Mouse (Mus musculus) erythroblast, adult 5-6 weeks (primary cell): ENCODE data around the gene Fyco1. TPM values are rescaled to one million over a fixed set of nuclear protein-coding genes. Genes with fewer than 3 reads are reported as not detected.
A peak's percentile ranks its signal among the peaks of the same experiment; 100 is the strongest.

Experiments
- ATAC-seq: replicated peaks from 2 replicates; pipeline ENCODE4 v1.8.0; 2016; ENCODE audit warnings: moderate number of reproducible peaks, mild to moderate bottlenecking, moderate TSS enrichment, inconsistent platforms; ENCODE audit not compliant: poor library complexity, low FRiP score, severe bottlenecking
- total RNA-seq, 2 experiments: library from RNA; stranded (forward) in 1 of 2; stranded (reverse) in 1 of 2; fragments of 150-400 nt in 1 of 2; fragments of 200-764, 138-1000 nt in 1 of 2; gene quantifications; 2 replicates each; pipeline versions ENCODE4 v1.2.3 to v1.2.4; 2015 to 2017; ENCODE audit warnings: low replicate concordance in 2 of 2

Gene Fyco1
- total RNA-seq (2015; ENCODE audit: low replicate concordance) = 10.9 and 12.3 TPM in 2 replicates
- 6.5 and 9.1 TPM in 2 replicates for total RNA-seq (2017; ENCODE audit: low replicate concordance)

GRCm38 (mm10) chr9:123851713-123852448 lies at the start of gene Fyco1:
TSS of gene Fyco1 (minus strand) at chr9:123851899.
- ATAC-seq = peak; percentile 92

DNA sequence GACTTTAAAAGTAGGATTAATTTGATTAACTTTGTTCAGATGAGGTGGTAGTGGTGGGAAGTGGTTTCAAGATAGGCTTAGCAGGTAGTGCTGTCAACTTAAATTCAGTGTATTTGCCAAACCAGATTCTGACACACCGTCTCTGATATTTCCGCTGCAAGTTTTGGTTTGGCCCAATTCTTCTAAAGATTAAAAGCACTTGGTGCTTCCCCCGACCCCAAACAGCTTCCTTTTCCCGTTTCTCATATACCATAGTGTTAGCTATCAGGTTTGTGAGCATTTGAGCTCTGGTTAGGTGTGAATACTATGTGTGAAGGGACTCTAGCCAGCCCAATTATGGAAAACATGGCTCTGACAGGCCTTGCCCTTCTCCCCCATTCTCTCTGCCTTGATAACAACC lies 20.4 kb upstream of the Fyco1 start:
- ATAC-seq = no peak

DNA sequence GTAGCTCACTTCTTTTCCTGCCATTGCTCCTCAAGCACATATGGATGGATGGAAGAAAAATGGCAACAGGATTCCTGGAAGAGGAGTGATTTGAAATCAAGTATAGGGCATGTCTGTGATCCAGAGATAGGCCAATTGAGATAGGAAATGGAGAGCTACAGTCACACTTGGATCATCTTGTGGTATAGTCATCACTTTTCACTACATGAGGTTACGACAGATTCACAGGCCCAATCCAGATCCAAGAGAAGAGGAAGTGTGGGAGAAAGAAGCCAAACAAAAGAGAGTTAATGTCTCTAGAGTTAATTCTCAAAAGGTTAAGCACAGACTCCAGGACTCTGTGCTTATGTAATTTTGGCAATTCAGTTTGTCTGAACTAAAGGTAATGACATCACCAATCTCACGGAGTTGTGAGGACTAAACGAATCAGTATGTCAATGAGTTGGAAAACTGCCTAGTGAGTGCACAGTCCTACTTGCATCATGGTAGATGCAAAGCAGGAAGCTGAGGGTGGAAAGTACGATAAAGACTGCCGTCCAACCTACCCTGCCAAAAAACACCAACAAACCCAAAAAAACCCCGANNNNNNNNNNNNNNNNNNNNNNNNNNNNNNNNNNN lies 17.6 kb upstream of the Fyco1 start:
- no peak for ATAC-seq

GRCm38 (mm10) chr9:123863641-123864040 lies 11.9 kb upstream of the Fyco1 start:
- no peak for ATAC-seq

DNA sequence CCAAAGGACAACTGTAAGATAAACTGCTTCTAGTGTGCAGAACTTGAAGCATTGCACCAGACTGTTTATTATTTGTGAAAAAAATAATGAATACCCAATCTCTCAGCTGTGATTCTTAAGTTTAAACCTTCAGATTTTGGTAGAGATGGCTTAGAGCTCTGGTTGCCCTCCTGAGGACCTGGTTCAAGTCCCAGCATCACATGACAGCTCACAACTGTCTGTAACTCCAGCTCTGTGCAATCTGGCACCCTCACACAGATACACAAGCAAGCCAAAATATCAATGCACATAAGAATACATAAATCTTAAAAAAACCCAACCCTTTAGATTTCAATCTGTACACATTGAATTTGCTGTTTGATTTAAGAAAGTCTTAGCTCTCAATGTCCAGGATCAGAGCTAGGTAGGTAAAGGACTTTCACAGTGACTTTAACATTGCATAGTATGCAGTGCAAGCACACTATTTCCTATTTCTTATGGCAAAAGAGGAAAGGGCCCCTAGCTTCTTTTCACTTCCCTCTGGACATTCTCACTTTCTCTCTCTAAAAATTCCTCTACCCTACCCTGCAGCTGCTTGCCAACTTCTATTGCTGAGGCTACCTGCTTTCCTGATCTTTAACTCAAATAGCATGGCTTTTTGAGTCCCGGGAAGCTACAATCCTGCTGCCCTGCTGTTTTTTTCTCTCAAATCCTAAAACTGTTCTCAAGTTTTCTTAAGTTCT lies 11.4 kb upstream of the Fyco1 start:
- no peak for ATAC-seq

DNA sequence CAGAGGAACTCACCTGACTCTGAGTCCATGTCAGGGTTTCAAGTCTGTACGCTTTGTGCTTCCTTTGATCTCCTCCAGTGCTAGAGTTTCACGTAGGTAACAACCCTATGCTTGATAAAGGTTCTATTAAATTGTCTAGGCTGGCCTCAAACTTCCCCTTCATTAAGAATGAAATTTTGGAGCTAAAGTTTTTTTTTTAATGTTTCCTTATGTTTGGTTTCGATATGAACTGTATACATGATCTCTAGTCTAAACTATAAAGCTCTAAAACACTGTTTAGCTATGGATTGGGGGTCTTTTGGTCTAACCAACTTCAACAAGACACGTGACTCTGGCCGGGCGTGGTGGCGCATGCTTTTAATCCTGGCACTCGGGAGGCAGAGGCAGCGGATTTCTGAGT lies 10.2 kb upstream of the Fyco1 start, which contains the start of gene Xcr1:
Gene Xcr1, minus strand, starts transcription at position 101 of the 400 bp plus-strand sequence.
- ATAC-seq = no peak

DNA sequence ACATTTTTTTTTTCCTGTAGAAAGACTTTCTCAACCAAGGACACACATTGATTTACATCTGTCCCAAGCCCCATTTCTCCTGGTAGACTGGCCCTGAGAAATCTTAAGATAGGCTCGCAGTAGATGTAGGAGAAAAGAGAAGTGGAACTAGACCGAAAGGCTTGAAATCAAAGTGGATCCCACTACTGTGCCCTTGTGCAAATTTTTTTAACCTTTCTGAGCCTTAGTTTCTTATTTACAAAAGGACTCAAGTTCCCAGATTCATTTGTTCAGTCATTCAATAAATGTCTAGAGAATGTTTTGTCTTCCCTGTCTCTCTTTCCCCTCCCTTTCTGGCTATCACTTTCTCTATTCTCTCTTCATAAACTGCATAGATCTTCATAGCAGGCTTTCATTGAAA lies 5.1 kb upstream of the Fyco1 start:
- ATAC-seq = no peak

- ATAC-seq = 0 out of 2 replicates have a peak, but pooled peaks have one; percentile 13
These were observed 1.0 kb upstream of the Fyco1 start for GRCm38 (mm10) chr9:123852449-123853390.

GRCm38 (mm10) chr9:123851062-123851712 lies 512 bp downstream of the Fyco1 start:
- peak; percentile 71 for ATAC-seq

GRCm38 (mm10) chr9:123850705-123851061 lies 1.0 kb downstream of the Fyco1 start:
- peak; percentile 9 for ATAC-seq

GRCm38 (mm10) chr9:123849976-123850695 lies 1.6 kb downstream of the Fyco1 start:
- ATAC-seq = no peak

DNA sequence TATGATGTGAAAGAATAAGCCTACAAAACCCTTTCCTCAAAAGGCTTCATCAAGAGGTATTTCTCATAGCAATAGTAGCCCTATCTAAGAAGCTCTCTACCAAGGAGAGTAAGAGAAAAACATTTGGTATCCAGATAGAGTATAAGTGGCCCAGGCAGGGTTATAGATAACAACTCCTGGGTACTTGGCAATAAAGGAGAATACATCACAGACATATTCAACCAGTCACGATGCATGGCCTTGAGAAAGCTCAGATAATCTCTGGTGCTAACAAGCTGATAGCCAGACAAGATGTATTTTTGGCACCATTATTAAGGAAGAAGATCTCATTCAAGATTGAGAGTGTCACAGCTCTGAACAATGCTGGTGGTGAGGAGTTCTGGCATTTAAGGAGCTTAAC lies 5.2 kb downstream of the Fyco1 start:
- no peak for ATAC-seq

DNA sequence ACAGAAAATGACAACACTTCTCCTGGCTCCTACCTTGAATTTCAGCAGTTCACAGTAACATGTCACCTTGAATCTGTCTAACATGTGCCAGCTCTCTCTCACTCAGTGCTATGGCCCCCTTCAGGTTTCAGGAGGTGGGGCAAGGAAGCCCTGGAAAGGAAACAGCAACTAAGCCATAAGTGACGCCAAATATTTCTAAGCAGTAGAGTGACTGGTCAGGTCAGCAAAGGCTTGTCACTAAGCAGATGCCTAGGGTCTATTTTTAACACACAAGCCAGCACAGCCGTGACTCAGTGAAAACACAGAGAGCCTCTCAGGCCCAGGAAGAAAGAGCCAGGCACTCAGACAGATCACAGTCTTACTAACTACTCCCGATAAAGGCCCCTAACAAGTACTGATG lies 6.6 kb downstream of the Fyco1 start:
- ATAC-seq = peak; percentile 83

DNA sequence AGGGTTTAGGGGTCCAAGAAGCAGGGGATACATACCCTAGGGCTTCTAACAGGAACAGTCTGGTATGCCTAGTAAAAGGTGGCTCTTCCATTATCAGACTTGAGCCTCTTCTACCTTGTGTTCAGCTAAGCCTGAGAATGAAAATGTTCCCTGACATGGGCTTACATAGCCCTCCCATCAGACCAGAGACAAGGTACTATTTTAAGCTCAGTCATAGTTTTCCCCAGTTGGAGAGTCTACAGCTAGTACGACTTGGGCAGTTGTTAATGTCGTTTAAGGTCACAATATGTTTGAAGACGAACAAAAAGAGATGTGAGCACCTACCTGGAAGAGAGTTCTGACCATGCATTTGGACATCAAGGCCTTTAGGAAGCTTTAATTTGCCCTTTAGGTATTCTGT lies 7.2 kb downstream of the Fyco1 start:
- ATAC-seq = no peak

- no peak for ATAC-seq
These were observed 11.5 kb downstream of the Fyco1 start for GRCm38 (mm10) chr9:123840243-123840642.

- ATAC-seq = no peak
These were observed 15.8 kb downstream of the Fyco1 start for GRCm38 (mm10) chr9:123835851-123836250.

- ATAC-seq = no peak
These were observed 22.8 kb downstream of the Fyco1 start for GRCm38 (mm10) chr9:123828916-123829315.

DNA sequence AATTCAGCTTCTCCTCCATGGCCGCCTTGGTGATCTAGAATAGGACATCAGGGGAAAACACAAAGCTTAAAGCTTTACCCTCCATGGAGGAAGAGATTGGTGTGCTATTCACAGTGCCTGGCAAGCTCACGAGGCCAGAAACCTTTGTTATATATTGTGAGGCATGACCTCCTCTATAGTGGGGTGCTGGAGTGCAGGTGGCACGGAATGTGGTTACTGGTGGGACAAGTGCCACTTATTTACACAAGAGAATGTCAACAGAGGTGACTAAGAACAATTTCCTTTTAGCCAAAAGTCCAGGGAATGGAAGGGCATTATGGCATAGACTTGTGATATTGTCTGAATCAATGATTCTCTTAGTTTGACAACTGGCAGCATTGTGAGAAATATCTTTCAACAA lies 25.1 kb downstream of the Fyco1 start:
- no peak for ATAC-seq

GRCm38 (mm10) chr9:123818601-123819000 lies 33.1 kb downstream of the Fyco1 start:
- ATAC-seq = no peak
